Mouse (Mus musculus): ENCODE results near the gene Ermp1. TPM values are rescaled to one million over a fixed set of nuclear protein-coding genes. Genes with fewer than 3 reads are reported as not detected.

Gene Ermp1
- total and polyA plus RNA-seq, 3 experiments, result 68.4 to 167 (median 82.0) TPM

- no peak overlapping the region for H3K27ac ChIP-seq (ENCODE audit: control insufficient read depth, low read depth, low read length)
- peaks cover 2 to 25% of the 10 kb centered on the region in 2 experiments for H3K4me1 ChIP-seq (ENCODE audit: control insufficient read depth in 1 of 2, insufficient read depth in 2 of 2, low read length in 2 of 2)
- H3K36me3 ChIP-seq (ENCODE audit: control insufficient read depth in 1 of 2, insufficient read depth in 2 of 2, low read length in 2 of 2), result peaks cover 0 to 20% of the 10 kb centered on the region in 2 experiments; a peak in 2 of 4 replicates
- H3K27me3 ChIP-seq (ENCODE audit: control insufficient read depth in 1 of 2, insufficient read depth in 2 of 2, low read length in 2 of 2), result no peaks in the 10 kb centered on the region
- no peak overlapping the region for H3K4me3 ChIP-seq (ENCODE audit: control insufficient read depth in 1 of 2, insufficient read depth in 1 of 2, low read depth in 2 of 2, low read length in 2 of 2)
- DNase-seq (ENCODE audit: low read depth, low spot score), result peak; percentile 54
- H3K9me3 ChIP-seq (replicated peaks; ENCODE audit: insufficient read depth, low read length), result no peaks in the 10 kb centered on the region
- no peaks in the 10 kb centered on the region for H3K79me2 ChIP-seq (ENCODE audit: control insufficient read depth, insufficient read depth, low read length, poor library complexity)
- no peak overlapping the region for H3K9ac ChIP-seq (ENCODE audit: control insufficient read depth, low read depth, low read length, poor library complexity, severe bottlenecking)
- TF ChIP-seq NRF1 (IDR thresholded peaks at IDR 0.05; ENCODE audit: insufficient read depth, low read depth, low read length, poor library complexity, severe bottlenecking), result no peak
- no peak for TF ChIP-seq JUND (IDR thresholded peaks at IDR 0.05; ENCODE audit: low read depth, low read length)
- TF ChIP-seq BHLHE40 (IDR thresholded peaks at IDR 0.05; ENCODE audit: borderline replicate concordance, low read depth, low read length), result 0 out of 2 replicates have a peak, but pooled peaks have one; percentile 22
- no peak for TF ChIP-seq GABPA (IDR thresholded peaks at IDR 0.05; ENCODE audit: low read depth, low read length)
- TF ChIP-seq POLR2AphosphoS2 (IDR thresholded peaks at IDR 0.05; ENCODE audit: low read length), result no peak
- TF ChIP-seq E2F4 (IDR thresholded peaks at IDR 0.05; ENCODE audit: borderline replicate concordance, low read depth, low read length), result no peak
- TF ChIP-seq MXI1 (IDR thresholded peaks at IDR 0.05; ENCODE audit: low read depth, low read length), result no peak; the same call in 1 of the 2 replicates
- TF ChIP-seq MAZ (IDR thresholded peaks at IDR 0.05; ENCODE audit: low read depth, low read length), result no peak
- no peak for TF ChIP-seq ZC3H11A (IDR thresholded peaks at IDR 0.05; ENCODE audit: low read depth, low read length)
- peak; percentile 92 for TF ChIP-seq GATA1 (IDR thresholded peaks at IDR 0.05; ENCODE audit: low read depth, low read length)
- TF ChIP-seq KAT2A (conservative IDR thresholded peaks at IDR 0.05; ENCODE audit: low read depth, low read length), result no peak
- TF ChIP-seq NELFE (IDR thresholded peaks at IDR 0.05; ENCODE audit: low read depth, low read length), result no peak
- peak; percentile 93 for TF ChIP-seq TCF12 (IDR thresholded peaks at IDR 0.05; ENCODE audit: low read depth, low read length)
- no peak for TF ChIP-seq USF2 (IDR thresholded peaks at IDR 0.05; ENCODE audit: borderline replicate concordance in 1 of 2, insufficient read depth in 1 of 2, low read depth in 1 of 2, low read length in 2 of 2)
- TF ChIP-seq TAL1 (IDR thresholded peaks at IDR 0.05; ENCODE audit: low read length), result no peak
- no peak for TF ChIP-seq MEF2A (IDR thresholded peaks at IDR 0.05; ENCODE audit: extremely low read depth, insufficient replicate concordance, low read depth, low read length, poor library complexity, severe bottlenecking)
- no peak for TF ChIP-seq ZKSCAN1 (IDR thresholded peaks at IDR 0.05; ENCODE audit: low read depth, low read length)
- TF ChIP-seq POLR2AphosphoS5 (IDR thresholded peaks at IDR 0.05; ENCODE audit: borderline replicate concordance, low read depth, low read length), result no peak
- no peak for TF ChIP-seq UBTF (IDR thresholded peaks at IDR 0.05; ENCODE audit: borderline replicate concordance, insufficient read depth, low read depth, low read length)
- no peak for TF ChIP-seq SMC3 (IDR thresholded peaks at IDR 0.05; ENCODE audit: low read depth, low read length)
- TF ChIP-seq EP300 (IDR thresholded peaks at IDR 0.05; ENCODE audit: low read depth in 1 of 2, low read length in 2 of 2), result peak; percentile 57 to 79; a peak in 3 of 4 replicates
- TF ChIP-seq MYC (IDR thresholded peaks at IDR 0.05; ENCODE audit: low read depth, low read length), result no peak
- no peak for TF ChIP-seq MAX (IDR thresholded peaks at IDR 0.05; ENCODE audit: low read length)
- no peak for TF ChIP-seq RAD21 (IDR thresholded peaks at IDR 0.05; ENCODE audit: low read depth, low read length)
- TF ChIP-seq CTCF (IDR thresholded peaks at IDR 0.05 in 2 of 3, conservative IDR thresholded peaks at IDR 0.05 in 1 of 3; ENCODE audit: control insufficient read depth in 1 of 3, insufficient read depth in 1 of 3, low read depth in 2 of 3, low read length in 3 of 3, poor library complexity in 1 of 3, severe bottlenecking in 1 of 3), result no peak
- no peak for TF ChIP-seq ZNF384 (IDR thresholded peaks at IDR 0.05; ENCODE audit: low read depth, low read length)
- peak; percentile 82 for TF ChIP-seq ETS1 (IDR thresholded peaks at IDR 0.05; ENCODE audit: low read depth, low read length)
- TF ChIP-seq RCOR1 (IDR thresholded peaks at IDR 0.05; ENCODE audit: low read depth, low read length), result peak; percentile 99
- TF ChIP-seq CHD2 (IDR thresholded peaks at IDR 0.05; ENCODE audit: low read length), result no peak
- no peak for TF ChIP-seq CHD1 (IDR thresholded peaks at IDR 0.05; ENCODE audit: low read depth, low read length)
- 0 out of 2 replicates have a peak, but pooled peaks have one; percentile 20 for TF ChIP-seq MAFK (IDR thresholded peaks at IDR 0.05; ENCODE audit: borderline replicate concordance, low read depth, low read length)
- no peak for TF ChIP-seq POLR2A (IDR thresholded peaks at IDR 0.05; ENCODE audit: control insufficient read depth in 1 of 2, insufficient read depth in 1 of 2, low read depth in 1 of 2, low read length in 2 of 2, poor library complexity in 1 of 2)
- TF ChIP-seq TBP (IDR thresholded peaks at IDR 0.05; ENCODE audit: low read depth, low read length), result no peak
- 0 out of 2 replicates have a peak, but pooled peaks have one; percentile 11 for TF ChIP-seq MYB (IDR thresholded peaks at IDR 0.05; ENCODE audit: low read depth, low read length)
- no peak for TF ChIP-seq USF1 (IDR thresholded peaks at IDR 0.05; ENCODE audit: low read depth, low read length)
- TF ChIP-seq ELF1 (IDR thresholded peaks at IDR 0.05; ENCODE audit: low read depth, low read length), result 0 out of 2 replicates have a peak, but pooled peaks have one; percentile 9
- TF ChIP-seq SIN3A (IDR thresholded peaks at IDR 0.05; ENCODE audit: low read length), result no peak; the same call in 1 of the 2 replicates
- TF ChIP-seq ZMIZ1 (IDR thresholded peaks at IDR 0.05; ENCODE audit: low read depth, low read length), result no peak
Observed at GRCm38 (mm10) chr19:29666164-29666563, 17.9 kb upstream of the Ermp1 start.

All from MEL (cell line).